Mouse (Mus musculus): ENCODE measurements around the gene Synpo2. TPM values are rescaled to one million over a fixed set of nuclear protein-coding genes. Genes with fewer than 3 reads are reported as not detected.
"Not testable (repeated sequence)": the region's sequence is repeated elsewhere in the genome, so short reads cannot be mapped to it uniquely, and the experiment has no call there.

Gene Synpo2
- polyA plus RNA-seq, 1 experiment from 2014 or later: 2.2 TPM

DNA sequence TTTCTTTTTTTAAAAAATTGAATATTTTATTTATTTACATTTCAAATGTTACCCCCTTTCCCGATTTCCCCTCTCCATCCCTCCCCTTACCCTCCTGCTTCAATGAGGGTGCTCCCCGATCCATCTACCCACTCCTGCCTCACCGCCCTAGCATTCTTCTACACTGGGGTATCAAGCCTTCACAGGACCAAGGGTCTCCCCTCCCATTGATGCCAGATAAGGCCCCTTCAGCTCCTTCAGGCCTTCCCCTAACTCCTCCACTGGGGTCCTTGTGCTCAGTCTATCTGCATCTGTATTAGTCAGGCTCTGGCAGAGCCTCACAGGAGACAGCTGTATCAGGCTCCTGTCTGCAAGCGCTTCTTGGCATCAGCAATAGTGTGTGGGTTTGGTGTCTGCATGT is 109.2 kb downstream of the Synpo2 start:
- H3K9me3 ChIP-seq (ENCODE audit: control insufficient read depth, low read length); H3K9ac ChIP-seq (ENCODE audit: low read length); H3K4me1 ChIP-seq (ENCODE audit: control insufficient read depth, insufficient read depth, low read length); ATAC-seq (ENCODE audit: insufficient read depth, low FRiP score, low TSS enrichment); H3K4me3 ChIP-seq (ENCODE audit: low read depth, low read length); H3K36me3 ChIP-seq (ENCODE audit: control insufficient read depth, insufficient read depth, low read length); H3K4me2 ChIP-seq (ENCODE audit: low read depth); H3K27ac ChIP-seq (ENCODE audit: low read depth, low read length); DNase-seq (ENCODE audit: low spot score); H3K27me3 ChIP-seq (ENCODE audit: control insufficient read depth, insufficient read depth, low read length): not testable (repeated sequence)
- 94% methylated on average over 4 of the region's 4 CpGs for WGBS

DNA sequence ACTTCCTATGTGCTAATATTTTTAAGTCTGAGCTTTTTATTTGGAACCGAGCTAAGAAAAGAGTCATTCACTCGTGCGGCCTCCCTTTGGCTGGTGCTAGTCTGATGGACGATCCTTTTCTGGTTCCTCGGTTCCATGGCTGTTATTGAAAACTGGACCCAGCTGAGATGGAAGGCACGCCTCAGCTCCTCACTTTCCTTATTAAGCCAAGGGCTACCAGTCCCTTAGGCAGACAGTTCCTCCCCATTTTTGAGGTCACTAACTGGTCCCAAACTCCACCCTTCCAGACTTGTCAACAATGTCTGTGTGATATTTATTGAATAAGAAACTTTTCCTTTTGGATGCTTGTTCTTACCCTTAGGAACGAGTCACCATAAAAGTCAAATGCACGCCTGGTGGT is 112.1 kb downstream of the Synpo2 start:
- WGBS: 84% methylated on average over 8 of the region's 8 CpGs

GRCm38 (mm10) chr3:123122151-123123030 is 113.6 kb downstream of the Synpo2 start:
- 87% methylated on average over 21 of the region's 21 CpGs for WGBS
- H3K36me3 ChIP-seq (ENCODE audit: control insufficient read depth, insufficient read depth, low read length): no peaks in the 10 kb centered on the region
- no peaks in the 10 kb centered on the region for H3K4me1 ChIP-seq (ENCODE audit: control insufficient read depth, insufficient read depth, low read length)
- H3K4me3 ChIP-seq (ENCODE audit: low read depth, low read length): no peak overlapping the region
- no peak for ATAC-seq (ENCODE audit: insufficient read depth, low FRiP score, low TSS enrichment)
- no peaks in the 10 kb centered on the region for H3K9me3 ChIP-seq (ENCODE audit: control insufficient read depth, low read length)
- H3K9ac ChIP-seq (ENCODE audit: low read length): no peak overlapping the region
- DNase-seq (ENCODE audit: low spot score): no peak
- no peak overlapping the region for H3K27ac ChIP-seq (ENCODE audit: low read depth, low read length)
- H3K4me2 ChIP-seq (ENCODE audit: low read depth): no peak overlapping the region
- no peaks in the 10 kb centered on the region for H3K27me3 ChIP-seq (ENCODE audit: control insufficient read depth, insufficient read depth, low read length)

More for the DNA sequence above, 112.1 kb downstream of the Synpo2 start:
- no peaks in the 10 kb centered on the region for H3K27me3 ChIP-seq (ENCODE audit: control insufficient read depth, insufficient read depth, low read length)
- H3K27ac ChIP-seq (ENCODE audit: low read depth, low read length): no peak overlapping the region
- no peaks in the 10 kb centered on the region for H3K4me1 ChIP-seq (ENCODE audit: control insufficient read depth, insufficient read depth, low read length)
- no peak overlapping the region for H3K4me3 ChIP-seq (ENCODE audit: low read depth, low read length)
- H3K36me3 ChIP-seq (ENCODE audit: control insufficient read depth, insufficient read depth, low read length): no peaks in the 10 kb centered on the region
- H3K4me2 ChIP-seq (ENCODE audit: low read depth): no peak overlapping the region
- no peaks in the 10 kb centered on the region for H3K9me3 ChIP-seq (ENCODE audit: control insufficient read depth, low read length)
- no peak overlapping the region for H3K9ac ChIP-seq (ENCODE audit: low read length)
- ATAC-seq (ENCODE audit: insufficient read depth, low FRiP score, low TSS enrichment) (no peak), DNase-seq (ENCODE audit: low spot score) (no peak)

GRCm38 (mm10) chr3:123116903-123117302 is 119.0 kb downstream of the Synpo2 start:
- WGBS: 42% methylated on average over 16 of the region's 16 CpGs
- Histone ChIP-seq H3K9ac (ENCODE audit: low read length) (no peak overlapping the region), H3K4me3 (ENCODE audit: low read depth, low read length) (no peak overlapping the region), H3K9me3 (ENCODE audit: control insufficient read depth, low read length) (no peaks in the 10 kb centered on the region), H3K27ac (ENCODE audit: low read depth, low read length) (no peak overlapping the region), H3K27me3 (ENCODE audit: control insufficient read depth, insufficient read depth, low read length) (no peaks in the 10 kb centered on the region), H3K4me2 (ENCODE audit: low read depth) (no peak overlapping the region), H3K36me3 (ENCODE audit: control insufficient read depth, insufficient read depth, low read length) (no peaks in the 10 kb centered on the region), H3K4me1 (ENCODE audit: control insufficient read depth, insufficient read depth, low read length) (no peaks in the 10 kb centered on the region)
- ATAC-seq (ENCODE audit: insufficient read depth, low FRiP score, low TSS enrichment): no peak
- no peak for DNase-seq (ENCODE audit: low spot score)

GRCm38 (mm10) chr3:123115770-123116527 is 120.0 kb downstream of the Synpo2 start:
- DNase-seq (ENCODE audit: low spot score) (peak; percentile 32), ATAC-seq (ENCODE audit: insufficient read depth, low FRiP score, low TSS enrichment) (no peak)
- no peak overlapping the region for H3K4me3 ChIP-seq (ENCODE audit: low read depth, low read length)
- no peak overlapping the region for H3K27ac ChIP-seq (ENCODE audit: low read depth, low read length)
- no peak overlapping the region for H3K4me2 ChIP-seq (ENCODE audit: low read depth)
- no peaks in the 10 kb centered on the region for H3K36me3 ChIP-seq (ENCODE audit: control insufficient read depth, insufficient read depth, low read length)
- H3K9me3 ChIP-seq (ENCODE audit: control insufficient read depth, low read length): no peaks in the 10 kb centered on the region
- no peaks in the 10 kb centered on the region for H3K27me3 ChIP-seq (ENCODE audit: control insufficient read depth, insufficient read depth, low read length)
- H3K9ac ChIP-seq (ENCODE audit: low read length): no peak overlapping the region
- no peaks in the 10 kb centered on the region for H3K4me1 ChIP-seq (ENCODE audit: control insufficient read depth, insufficient read depth, low read length)
- WGBS: 36% methylated on average over 15 of the region's 15 CpGs

- no peak for DNase-seq (ENCODE audit: low spot score)
- Histone ChIP-seq H3K27me3 (ENCODE audit: control insufficient read depth, insufficient read depth, low read length) (no peaks in the 10 kb centered on the region), H3K4me1 (ENCODE audit: control insufficient read depth, insufficient read depth, low read length) (no peaks in the 10 kb centered on the region), H3K36me3 (ENCODE audit: control insufficient read depth, insufficient read depth, low read length) (no peaks in the 10 kb centered on the region), H3K9ac (ENCODE audit: low read length) (no peak overlapping the region), H3K27ac (ENCODE audit: low read depth, low read length) (no peak overlapping the region), H3K4me3 (ENCODE audit: low read depth, low read length) (no peak overlapping the region), H3K9me3 (ENCODE audit: control insufficient read depth, low read length) (no peaks in the 10 kb centered on the region), H3K4me2 (ENCODE audit: low read depth) (no peak overlapping the region)
- 93% methylated on average over 21 of the region's 21 CpGs for WGBS
- ATAC-seq (ENCODE audit: insufficient read depth, low FRiP score, low TSS enrichment): no peak
Measured at GRCm38 (mm10) chr3:123114001-123114635, 121.8 kb downstream of the Synpo2 start.

DNA sequence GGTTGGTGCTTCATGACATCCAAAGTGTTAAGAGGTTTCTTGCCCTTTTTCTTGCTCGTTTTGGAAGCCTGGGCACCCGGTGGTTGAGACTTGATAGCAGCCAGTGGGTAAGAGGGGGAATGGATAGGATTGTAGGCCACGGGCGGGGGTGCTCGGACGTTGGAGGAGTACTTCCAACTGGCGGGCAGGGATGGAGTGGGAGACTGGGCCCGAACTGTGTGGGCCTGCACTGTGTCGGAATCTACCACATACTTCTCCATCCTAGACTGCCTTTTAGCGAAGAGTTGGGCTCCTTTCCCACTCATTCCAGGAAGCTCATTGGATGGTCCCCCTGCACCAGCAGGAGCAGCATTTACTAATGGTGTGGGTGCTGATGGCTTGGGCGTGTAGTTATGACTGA is 123.2 kb downstream of the Synpo2 start:
- ATAC-seq (ENCODE audit: insufficient read depth, low FRiP score, low TSS enrichment): no peak
- DNase-seq (ENCODE audit: low spot score): no peak
- Histone ChIP-seq H3K36me3 (ENCODE audit: control insufficient read depth, insufficient read depth, low read length) (no peaks in the 10 kb centered on the region), H3K4me2 (ENCODE audit: low read depth) (no peak overlapping the region), H3K9ac (ENCODE audit: low read length) (no peak overlapping the region), H3K4me1 (ENCODE audit: control insufficient read depth, insufficient read depth, low read length) (no peaks in the 10 kb centered on the region), H3K4me3 (ENCODE audit: low read depth, low read length) (no peak overlapping the region), H3K27ac (ENCODE audit: low read depth, low read length) (no peak overlapping the region), H3K9me3 (ENCODE audit: control insufficient read depth, low read length) (no peaks in the 10 kb centered on the region), H3K27me3 (ENCODE audit: control insufficient read depth, insufficient read depth, low read length) (no peaks in the 10 kb centered on the region)
- WGBS: 88% methylated on average over 11 of the region's 11 CpGs

DNA sequence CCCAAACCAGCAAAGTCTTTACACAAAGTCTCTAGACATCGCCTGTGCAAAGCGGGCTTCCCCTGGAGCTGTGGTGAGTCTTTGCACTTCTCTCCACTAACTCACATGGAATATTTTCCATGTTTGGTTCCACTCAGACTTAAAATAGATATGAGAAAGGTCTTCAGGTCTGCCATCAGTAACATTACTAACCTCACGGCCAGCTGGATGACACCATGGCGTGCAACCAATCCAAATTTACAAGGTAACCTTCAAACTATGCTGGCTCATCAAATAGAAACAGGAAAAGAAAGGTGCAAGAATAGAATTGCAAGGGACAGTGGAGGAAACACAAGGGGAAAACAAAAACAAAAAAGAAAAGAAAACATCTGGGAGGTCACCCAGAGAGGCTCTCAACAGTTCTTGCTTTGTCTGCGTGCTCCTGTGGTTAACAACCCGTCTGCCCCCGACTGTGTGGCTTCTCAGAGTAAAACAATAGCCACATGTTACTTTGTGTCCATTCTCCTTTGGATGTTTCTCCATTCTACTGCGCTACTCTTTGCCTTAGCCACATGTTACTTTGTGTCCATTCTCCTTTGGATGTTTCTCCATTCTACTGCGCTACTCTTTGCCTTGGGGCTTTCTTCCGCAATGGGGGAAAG is 124.8 kb downstream of the Synpo2 start:
- Histone ChIP-seq H3K27me3 (ENCODE audit: control insufficient read depth, insufficient read depth, low read length) (no peaks in the 10 kb centered on the region), H3K27ac (ENCODE audit: low read depth, low read length) (no peak overlapping the region), H3K36me3 (ENCODE audit: control insufficient read depth, insufficient read depth, low read length) (no peaks in the 10 kb centered on the region), H3K4me3 (ENCODE audit: low read depth, low read length) (no peak overlapping the region), H3K9ac (ENCODE audit: low read length) (no peak overlapping the region), H3K4me2 (ENCODE audit: low read depth) (no peak overlapping the region), H3K4me1 (ENCODE audit: control insufficient read depth, insufficient read depth, low read length) (no peaks in the 10 kb centered on the region), H3K9me3 (ENCODE audit: control insufficient read depth, low read length) (no peaks in the 10 kb centered on the region)
- no peak for ATAC-seq (ENCODE audit: insufficient read depth, low FRiP score, low TSS enrichment)
- no peak for DNase-seq (ENCODE audit: low spot score)
- 66% methylated on average over 10 of the region's 10 CpGs for WGBS
